Mouse (Mus musculus) midbrain, embryonic 14.5 days (tissue): ENCODE measurements around the gene Map7. TPM values are rescaled to one million over a fixed set of nuclear protein-coding genes. Genes with fewer than 3 reads are reported as not detected.

Experiments
- ATAC-seq: fragments of 200-750 bp; cut with Nextera tagmentation; 2 replicates; pipeline ENCODE4 v1.8.0; 2017; ENCODE audit warnings: moderate number of reproducible peaks, moderate library complexity; ENCODE audit not compliant: low FRiP score, low TSS enrichment
- DNase-seq: peaks from one replicate; pipeline ENCODE4 v3.0.0-alpha.2; 2015
- H3K27ac ChIP-seq: fragments of 300-500 bp; sonication (generic); replicated peaks from 2 replicates; pipeline ENCODE4 v1.5.1; 2014; ENCODE audit warnings: mild to moderate bottlenecking, low read depth, low read length, moderate library complexity
- H3K27me3 ChIP-seq: fragments of 300-500 bp; sonication (generic); 2 replicates; pipeline ENCODE4 v1.6.1; 2014; ENCODE audit warnings: low read length, control low read depth, mixed read lengths; ENCODE audit not compliant: control insufficient read depth, insufficient read depth
- H3K36me3 ChIP-seq: fragments of 300-500 bp; sonication (generic); 2 replicates; pipeline ENCODE4 v1.6.1; 2014; ENCODE audit warnings: low read length, control low read depth; ENCODE audit not compliant: control insufficient read depth, insufficient read depth
- H3K4me1 ChIP-seq: fragments of 300-500 bp; sonication (generic); 2 replicates; pipeline ENCODE4 v1.6.1; 2014; ENCODE audit warnings: mild to moderate bottlenecking, antibody characterized with exemption, low read length, control low read depth; ENCODE audit not compliant: control insufficient read depth, insufficient read depth
- H3K4me2 ChIP-seq: fragments of 300-500 bp; sonication (generic); 2 replicates; pipeline ENCODE4 v1.6.1; 2014; ENCODE audit warnings: mild to moderate bottlenecking, low read length, moderate library complexity
- H3K4me3 ChIP-seq: fragments of 300-500 bp; sonication (generic); replicated peaks from 2 replicates; pipeline ENCODE4 v1.5.1; 2014; ENCODE audit warnings: low read depth, low read length
- H3K9ac ChIP-seq: fragments of 300-500 bp; sonication (generic); replicated peaks from 2 replicates; pipeline ENCODE4 v1.6.1; 2014; ENCODE audit warnings: mild to moderate bottlenecking, low read length, moderate library complexity
- H3K9me3 ChIP-seq: fragments of 300-500 bp; sonication (generic); 2 replicates; pipeline ENCODE4 v1.6.1; 2016; ENCODE audit warnings: low read length, control low read depth, mixed read lengths; ENCODE audit not compliant: control insufficient read depth
- WGBS: fragments of 180-500 bp; shearing (Covaris S2); extraction: QIAGEN DNeasy Blood & Tissue Kit; methylation state at CpG from one replicate; pipeline ENCODE4 v1.1.7; 2014; 5-methylcytosine and 5-hydroxymethylcytosine counted together
- polyA plus RNA-seq: library from polyadenylated mRNA; unstranded; fragments of >200 nt; fragmentation: Nextera tagmentation; extraction: Ambion mirVana; gene quantifications from 2 replicates; pipeline ENCODE4 v1.2.1, GENCODE M21; 2014

Gene Map7
- polyA plus RNA-seq, 1 experiment from 2014 or later, result 5.3 TPM

- WGBS, result 55% methylated on average over 8 of the region's 8 CpGs
- Histone ChIP-seq H3K27me3 (no peaks in the 10 kb centered on the region), H3K9me3 (no peaks in the 10 kb centered on the region), H3K36me3 (no peaks in the 10 kb centered on the region), H3K4me1 (no peaks in the 10 kb centered on the region), H3K4me3 (no peak overlapping the region), H3K9ac (no peak overlapping the region), H3K4me2 (no peak overlapping the region), H3K27ac (no peak overlapping the region)
- no peak for ATAC-seq
- no peak for DNase-seq
Measured at GRCm38 (mm10) chr10:20160914-20161313, 12.6 kb downstream of the Map7 start.

GRCm38 (mm10) chr10:20164810-20165209, 16.5 kb downstream of the Map7 start:
- WGBS, result 96% methylated on average over 5 of the region's 5 CpGs
- H3K4me1 ChIP-seq, result no peaks in the 10 kb centered on the region; the same call in 1 of the 2 replicates
- no peak for DNase-seq
- no peaks in the 10 kb centered on the region for H3K9me3 ChIP-seq
- no peak overlapping the region for H3K4me2 ChIP-seq
- ATAC-seq, result no peak
- no peak overlapping the region for H3K4me3 ChIP-seq
- H3K9ac ChIP-seq, result no peak overlapping the region
- H3K27me3 ChIP-seq, result no peaks in the 10 kb centered on the region
- H3K36me3 ChIP-seq, result no peaks in the 10 kb centered on the region
- H3K27ac ChIP-seq, result no peak overlapping the region

GRCm38 (mm10) chr10:20166797-20167196, 18.5 kb downstream of the Map7 start:
- Histone ChIP-seq H3K27me3 (no peaks in the 10 kb centered on the region), H3K9ac (no peak overlapping the region), H3K36me3 (no peaks in the 10 kb centered on the region), H3K4me3 (no peak overlapping the region), H3K27ac (no peak overlapping the region), H3K4me1 (peaks cover 10% of the 10 kb centered on the region), H3K4me2 (no peak overlapping the region), H3K9me3 (no peaks in the 10 kb centered on the region)
- ATAC-seq (no peak), DNase-seq (no peak)
- WGBS, result 82% methylated on average over 11 of the region's 11 CpGs

GRCm38 (mm10) chr10:20167467-20167866, 19.2 kb downstream of the Map7 start:
- no peak overlapping the region for H3K9ac ChIP-seq
- H3K4me1 ChIP-seq, result peaks cover 10% of the 10 kb centered on the region
- H3K9me3 ChIP-seq, result no peaks in the 10 kb centered on the region
- DNase-seq (no peak), ATAC-seq (no peak)
- WGBS, result 91% methylated on average over 4 of the region's 4 CpGs
- no peaks in the 10 kb centered on the region for H3K36me3 ChIP-seq
- H3K4me3 ChIP-seq, result no peak overlapping the region
- H3K27ac ChIP-seq, result no peak overlapping the region
- no peak overlapping the region for H3K4me2 ChIP-seq
- H3K27me3 ChIP-seq, result no peaks in the 10 kb centered on the region; the same call in 1 of the 2 replicates

GRCm38 (mm10) chr10:20169182-20169674, 21.0 kb downstream of the Map7 start:
- 83% methylated on average over 3 of the region's 3 CpGs for WGBS
- Histone ChIP-seq H3K4me3 (no peak overlapping the region), H3K9ac (no peak overlapping the region), H3K4me1 (peaks cover 10% of the 10 kb centered on the region), H3K27me3 (no peaks in the 10 kb centered on the region; the same call in 1 of the 2 replicates), H3K4me2 (no peak overlapping the region), H3K9me3 (no peaks in the 10 kb centered on the region), H3K36me3 (no peaks in the 10 kb centered on the region), H3K27ac (no peak overlapping the region)
- DNase-seq (no peak), ATAC-seq (no peak)

GRCm38 (mm10) chr10:20169927-20170604, 21.8 kb downstream of the Map7 start:
- peaks cover 10% of the 10 kb centered on the region for H3K4me1 ChIP-seq
- WGBS, result 20% methylated on average over 19 of the region's 19 CpGs
- H3K27ac ChIP-seq, result 0 out of 2 replicates have a peak overlapping the region, but pooled peaks have one; percentile 14

GRCm38 (mm10) chr10:20170605-20171088, 22.4 kb downstream of the Map7 start:
- Histone ChIP-seq H3K9me3 (no peaks in the 10 kb centered on the region), H3K4me2 (peak overlapping the region; percentile 60), H3K27ac (peak overlapping the region; percentile 65), H3K27me3 (no peaks in the 10 kb centered on the region; the same call in 1 of the 2 replicates), H3K9ac (peak overlapping the region; percentile 31), H3K4me3 (peak overlapping the region; percentile 31), H3K4me1 (peaks cover 10% of the 10 kb centered on the region), H3K36me3 (no peaks in the 10 kb centered on the region)
- 14% methylated on average over 11 of the region's 11 CpGs for WGBS
- ATAC-seq (peak; percentile 95), DNase-seq (peak; percentile 89)

More at GRCm38 (mm10) chr10:20169927-20170604, 21.8 kb downstream of the Map7 start:
- H3K9me3 ChIP-seq, result no peaks in the 10 kb centered on the region
- H3K27me3 ChIP-seq, result no peaks in the 10 kb centered on the region; the same call in 1 of the 2 replicates
- peak overlapping the region; percentile 31; the same call in 1 of the 2 replicates for H3K9ac ChIP-seq
- H3K36me3 ChIP-seq, result no peaks in the 10 kb centered on the region
- peak; percentile 12 for ATAC-seq
- peak overlapping the region; percentile 31 for H3K4me3 ChIP-seq
- peak; percentile 43 for DNase-seq
- H3K4me2 ChIP-seq, result peak overlapping the region; percentile 60

- Histone ChIP-seq H3K4me1 (peaks cover 10% of the 10 kb centered on the region), H3K4me2 (peak overlapping the region; percentile 60), H3K27me3 (no peaks in the 10 kb centered on the region; the same call in 1 of the 2 replicates), H3K9ac (peak overlapping the region; percentile 31; the same call in 1 of the 2 replicates), H3K27ac (peak overlapping the region; percentile 65), H3K9me3 (no peaks in the 10 kb centered on the region), H3K4me3 (peak overlapping the region; percentile 31), H3K36me3 (no peaks in the 10 kb centered on the region)
- DNase-seq, result peak; percentile 61
- 48% methylated on average over 12 of the region's 12 CpGs for WGBS
- ATAC-seq, result 0 out of 2 replicates have a peak, but pooled peaks have one; percentile 9
Measured at GRCm38 (mm10) chr10:20171209-20171608, 22.9 kb downstream of the Map7 start.
